Mouse (Mus musculus): ENCODE measurements around the gene Fbxo11.

GRCm38 (mm10) chr17:88006956-88007355 lies 58.1 kb downstream of the Fbxo11 start:
- TF ChIP-seq POLR2A (IDR thresholded peaks at IDR 0.05; ENCODE audit: insufficient read depth, low read depth, low read length) (no peak), CTCF (IDR thresholded peaks at IDR 0.05) (no peak)
